Mouse (Mus musculus) heart, adult 2 months (tissue): ENCODE data around the gene Tagln2.

Experiments used
- CTCF ChIP-seq: fragments of 200-600 bp; IDR thresholded peaks from 2 replicates; pipeline ENCODE4 v1.8.1; 2022; ENCODE audit warnings: antibody characterized with exemption, mild to moderate bottlenecking, moderate library complexity
- POLR2A ChIP-seq: fragments of 200-500 bp; IDR thresholded peaks from 2 replicates; pipeline ENCODE4 v1.6.1; 2011; ENCODE audit warnings: mild to moderate bottlenecking, low read depth, low read length, control low read depth; ENCODE audit not compliant: insufficient read depth

GRCm38 (mm10) chr1:172461602-172462001, 38.2 kb upstream of the Tagln2 start:
- no peak for TF ChIP-seq POLR2A
- no peak for TF ChIP-seq CTCF
